Mouse (Mus musculus): ENCODE data around the gene Cadm1.
A peak's percentile ranks its signal among the peaks of the same experiment; 100 is the strongest.

Cadm1 gene

GRCm38 (mm10) chr9:47552960-47553575, 23.1 kb downstream of the Cadm1 start:
- no peak for DNase-seq

GRCm38 (mm10) chr9:47560726-47561125, 30.8 kb downstream of the Cadm1 start:
- no peak for DNase-seq

GRCm38 (mm10) chr9:47561596-47561995, 31.6 kb downstream of the Cadm1 start:
- no peak for DNase-seq

- no peak for DNase-seq
These were observed 35.1 kb downstream of the Cadm1 start for GRCm38 (mm10) chr9:47565088-47565487.

- DNase-seq, result no peak
These were observed 37.9 kb downstream of the Cadm1 start for GRCm38 (mm10) chr9:47567873-47568272.

- DNase-seq, result no peak
These were observed 40.2 kb downstream of the Cadm1 start for GRCm38 (mm10) chr9:47570184-47570583.

GRCm38 (mm10) chr9:47571461-47571860, 41.5 kb downstream of the Cadm1 start:
- no peak for DNase-seq

- no peak for DNase-seq
These were observed 42.2 kb downstream of the Cadm1 start for GRCm38 (mm10) chr9:47572132-47572531.

GRCm38 (mm10) chr9:47573456-47573855, 43.5 kb downstream of the Cadm1 start:
- DNase-seq, result no peak

GRCm38 (mm10) chr9:47574710-47575414, 44.9 kb downstream of the Cadm1 start:
- peak; percentile 57 for DNase-seq

- DNase-seq, result no peak
These were observed 45.8 kb downstream of the Cadm1 start for GRCm38 (mm10) chr9:47575764-47576163.

GRCm38 (mm10) chr9:47579464-47579863, 49.5 kb downstream of the Cadm1 start:
- no peak for DNase-seq

GRCm38 (mm10) chr9:47581576-47582365, 51.8 kb downstream of the Cadm1 start:
- DNase-seq, result no peak

- no peak for DNase-seq
These were observed 53.3 kb downstream of the Cadm1 start for GRCm38 (mm10) chr9:47583241-47583640.

GRCm38 (mm10) chr9:47586176-47586575, 56.2 kb downstream of the Cadm1 start:
- no peak for DNase-seq

- DNase-seq, result no peak
These were observed 56.9 kb downstream of the Cadm1 start for GRCm38 (mm10) chr9:47586839-47587238.

GRCm38 (mm10) chr9:47587577-47588194, 57.7 kb downstream of the Cadm1 start:
- peak; percentile 57 for DNase-seq

GRCm38 (mm10) chr9:47589832-47590231, 59.9 kb downstream of the Cadm1 start:
- peak; percentile 45 for DNase-seq

- DNase-seq, result no peak
These were observed 71.6 kb downstream of the Cadm1 start for GRCm38 (mm10) chr9:47601541-47601940.

GRCm38 (mm10) chr9:47603971-47604370, 74.0 kb downstream of the Cadm1 start:
- no peak for DNase-seq

- no peak for DNase-seq
These were observed 75.7 kb downstream of the Cadm1 start for GRCm38 (mm10) chr9:47605628-47606027.

- DNase-seq, result no peak
These were observed 78.5 kb downstream of the Cadm1 start for GRCm38 (mm10) chr9:47608441-47608840.

GRCm38 (mm10) chr9:47608921-47609320, 78.9 kb downstream of the Cadm1 start:
- DNase-seq, result no peak
